Mouse (Mus musculus) midbrain, embryonic 16.5 days (tissue): ENCODE measurements at regions not wholly inside any gene's neighbourhood (a gene's known extent, or its start where the extent isn't known, plus 50 kb on each side); places are given as distances from the start of the nearest gene placed in this dataset.

Experiments
- ATAC-seq: fragments of 200-750 bp; cut with Nextera tagmentation; 2 replicates; pipeline ENCODE4 v1.8.0; 2017; ENCODE audit warnings: moderate TSS enrichment
- H3K27ac ChIP-seq: fragments of 300-500 bp; sonication (generic); 2 replicates; pipeline ENCODE4 v1.5.1; 2014; ENCODE audit warnings: mild to moderate bottlenecking, low read length, mixed read lengths
- H3K27me3 ChIP-seq: fragments of 300-500 bp; sonication (generic); 2 replicates; pipeline ENCODE4 v1.6.1; 2014; ENCODE audit warnings: low read depth, low read length, mixed read lengths; ENCODE audit not compliant: control insufficient read depth, insufficient read depth
- H3K36me3 ChIP-seq: fragments of 300-500 bp; sonication (generic); 2 replicates; pipeline ENCODE4 v1.6.1; 2014; ENCODE audit warnings: mild to moderate bottlenecking, low read length, moderate library complexity, mixed read lengths; ENCODE audit not compliant: control insufficient read depth, insufficient read depth
- H3K4me1 ChIP-seq: fragments of 300-500 bp; sonication (generic); 2 replicates; pipeline ENCODE4 v1.6.1; 2014; ENCODE audit warnings: mild to moderate bottlenecking, low read length, mixed read lengths; ENCODE audit not compliant: control insufficient read depth, insufficient read depth
- H3K4me2 ChIP-seq: fragments of 300-500 bp; sonication (generic); 2 replicates; pipeline ENCODE4 v1.6.1; 2014; ENCODE audit warnings: mild to moderate bottlenecking, low read length, mixed read lengths
- H3K4me3 ChIP-seq: fragments of 300-500 bp; sonication (generic); 2 replicates; pipeline ENCODE4 v1.5.1; 2014; ENCODE audit warnings: low read depth, mild to moderate bottlenecking, low read length, moderate library complexity, mixed read lengths
- H3K9ac ChIP-seq: fragments of 300-500 bp; sonication (generic); 2 replicates; pipeline ENCODE4 v1.6.1; 2014; ENCODE audit warnings: low read depth, low read length, mixed read lengths
- H3K9me3 ChIP-seq: fragments of 300-500 bp; sonication (generic); replicated peaks from 2 replicates; pipeline ENCODE4 v1.6.1; 2014; ENCODE audit warnings: mild to moderate bottlenecking, low read length, mixed read lengths; ENCODE audit not compliant: control insufficient read depth, poor library complexity, severe bottlenecking
- WGBS: fragments of 180-500 bp; shearing (Covaris S2); extraction: QIAGEN DNeasy Blood & Tissue Kit; methylation state at CpG from one replicate; pipeline ENCODE4 v1.1.7; 2014; 5-methylcytosine and 5-hydroxymethylcytosine counted together

- H3K9me3 ChIP-seq: no peaks in the 10 kb centered on the region
- H3K4me1 ChIP-seq: no peaks in the 10 kb centered on the region
- no peak for ATAC-seq
- H3K4me2 ChIP-seq: no peak overlapping the region
- WGBS: 93% methylated on average over 8 of the region's 8 CpGs
- H3K4me3 ChIP-seq: no peak overlapping the region
- H3K36me3 ChIP-seq: no peaks in the 10 kb centered on the region
- no peak overlapping the region for H3K9ac ChIP-seq
- H3K27me3 ChIP-seq: no peaks in the 10 kb centered on the region
- no peak overlapping the region for H3K27ac ChIP-seq
Observed at GRCm38 (mm10) chr3:41351091-41351685, 204.3 kb upstream of the Jade1 start.

- Histone ChIP-seq H3K4me1 (no peaks in the 10 kb centered on the region), H3K4me2 (no peak overlapping the region), H3K9me3 (no peaks in the 10 kb centered on the region), H3K4me3 (no peak overlapping the region), H3K27ac (no peak overlapping the region), H3K36me3 (no peaks in the 10 kb centered on the region), H3K27me3 (no peaks in the 10 kb centered on the region), H3K9ac (no peak overlapping the region)
- WGBS: 86% methylated on average over 3 of the region's 3 CpGs
- ATAC-seq: no peak
Observed at GRCm38 (mm10) chr3:41350331-41350730, 205.2 kb upstream of the Jade1 start.

- ATAC-seq: no peak
- no peak overlapping the region for H3K4me3 ChIP-seq
- WGBS: 73% methylated on average over 1 of the region's 1 CpGs
- H3K9me3 ChIP-seq: no peaks in the 10 kb centered on the region
- no peaks in the 10 kb centered on the region for H3K36me3 ChIP-seq
- H3K27ac ChIP-seq: no peak overlapping the region
- no peak overlapping the region for H3K4me2 ChIP-seq
- no peak overlapping the region for H3K9ac ChIP-seq
- H3K4me1 ChIP-seq: no peaks in the 10 kb centered on the region
- no peaks in the 10 kb centered on the region for H3K27me3 ChIP-seq
Observed at GRCm38 (mm10) chr3:41348795-41349194, 206.7 kb upstream of the Jade1 start.

DNA sequence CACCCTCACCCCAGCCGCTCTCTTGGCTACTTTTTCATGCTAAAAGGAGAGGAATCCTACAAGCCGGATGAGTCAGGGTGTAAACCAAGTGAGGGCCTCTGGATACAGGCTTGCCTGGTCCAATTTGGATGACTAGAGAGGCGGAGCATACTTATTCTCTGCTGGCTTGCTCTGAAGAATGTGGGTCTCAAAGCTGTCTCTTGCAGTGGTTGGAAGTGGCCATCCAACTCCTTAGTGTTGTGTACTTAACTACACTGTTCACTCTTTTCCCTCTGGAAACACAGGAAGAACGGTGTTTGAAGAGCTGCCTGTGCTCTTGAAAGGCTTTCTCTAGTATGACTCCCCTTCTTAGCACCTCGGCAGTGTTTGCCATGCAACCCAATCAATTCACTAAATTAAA lies 208.7 kb upstream of the Jade1 start:
- Histone ChIP-seq H3K4me3 (no peak overlapping the region), H3K9ac (no peak overlapping the region), H3K36me3 (no peaks in the 10 kb centered on the region), H3K4me1 (no peaks in the 10 kb centered on the region), H3K9me3 (no peaks in the 10 kb centered on the region), H3K27ac (no peak overlapping the region), H3K4me2 (no peak overlapping the region), H3K27me3 (no peaks in the 10 kb centered on the region)
- 59% methylated on average over 5 of the region's 5 CpGs for WGBS
- no peak for ATAC-seq

DNA sequence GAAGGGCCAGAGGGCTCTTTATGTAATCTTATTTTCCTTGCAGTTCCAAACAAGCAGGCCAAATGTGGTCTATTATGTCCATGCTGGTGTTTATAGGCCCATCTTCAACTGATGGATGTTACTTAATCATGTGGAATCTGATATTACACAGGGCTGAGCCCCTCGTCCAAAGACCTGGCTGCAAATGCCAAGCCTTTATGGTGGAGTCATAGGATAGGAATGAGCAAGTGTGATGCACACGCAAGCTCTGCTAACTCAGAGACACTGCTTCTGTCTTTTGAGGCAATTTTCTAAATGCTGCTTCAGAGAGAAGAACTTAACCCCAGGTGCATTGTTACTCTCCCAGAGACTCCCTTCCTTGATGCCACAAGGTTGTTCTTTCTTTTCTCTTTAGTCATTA lies 212.1 kb upstream of the Jade1 start:
- WGBS: 86% methylated on average over 2 of the region's 2 CpGs
- ATAC-seq: no peak
- Histone ChIP-seq H3K9ac (no peak overlapping the region), H3K4me3 (no peak overlapping the region), H3K4me2 (no peak overlapping the region), H3K27ac (no peak overlapping the region), H3K27me3 (no peaks in the 10 kb centered on the region), H3K4me1 (no peaks in the 10 kb centered on the region), H3K9me3 (no peaks in the 10 kb centered on the region), H3K36me3 (no peaks in the 10 kb centered on the region)

GRCm38 (mm10) chr3:41332481-41332880 lies 223.1 kb upstream of the Jade1 start:
- Histone ChIP-seq H3K4me2 (no peak overlapping the region), H3K9me3 (no peaks in the 10 kb centered on the region), H3K27me3 (no peaks in the 10 kb centered on the region), H3K27ac (no peak overlapping the region), H3K36me3 (no peaks in the 10 kb centered on the region), H3K9ac (no peak overlapping the region), H3K4me1 (no peaks in the 10 kb centered on the region; the same call in 1 of the 2 replicates), H3K4me3 (no peak overlapping the region)
- WGBS: 57% methylated on average over 7 of the region's 7 CpGs
- ATAC-seq: peak; percentile 71

DNA sequence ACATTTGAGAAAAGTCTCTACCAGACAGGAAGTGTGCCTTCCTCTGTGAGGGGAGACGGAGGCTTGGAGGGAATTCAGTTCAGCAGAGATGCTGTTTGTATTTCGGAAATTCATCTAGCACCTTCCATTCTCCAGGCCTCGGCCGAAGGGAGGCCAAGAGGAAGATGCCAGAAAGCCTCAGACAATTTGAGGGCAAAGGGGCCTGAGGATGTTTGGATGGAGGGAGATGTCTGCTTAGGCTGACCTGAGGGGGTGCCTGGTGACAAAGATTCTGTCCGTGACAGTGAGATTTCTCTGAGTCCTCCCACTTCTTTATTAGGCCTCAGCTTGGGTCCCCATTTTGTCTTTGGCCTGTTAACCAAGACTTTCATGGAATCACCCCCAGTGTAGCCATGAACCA lies 225.2 kb upstream of the Jade1 start:
- no peak for ATAC-seq
- Histone ChIP-seq H3K9me3 (no peaks in the 10 kb centered on the region), H3K4me1 (no peaks in the 10 kb centered on the region; the same call in 1 of the 2 replicates), H3K9ac (no peak overlapping the region), H3K27me3 (no peaks in the 10 kb centered on the region), H3K4me3 (no peak overlapping the region), H3K27ac (no peak overlapping the region), H3K4me2 (no peak overlapping the region), H3K36me3 (no peaks in the 10 kb centered on the region)
- WGBS: 82% methylated on average over 5 of the region's 5 CpGs

DNA sequence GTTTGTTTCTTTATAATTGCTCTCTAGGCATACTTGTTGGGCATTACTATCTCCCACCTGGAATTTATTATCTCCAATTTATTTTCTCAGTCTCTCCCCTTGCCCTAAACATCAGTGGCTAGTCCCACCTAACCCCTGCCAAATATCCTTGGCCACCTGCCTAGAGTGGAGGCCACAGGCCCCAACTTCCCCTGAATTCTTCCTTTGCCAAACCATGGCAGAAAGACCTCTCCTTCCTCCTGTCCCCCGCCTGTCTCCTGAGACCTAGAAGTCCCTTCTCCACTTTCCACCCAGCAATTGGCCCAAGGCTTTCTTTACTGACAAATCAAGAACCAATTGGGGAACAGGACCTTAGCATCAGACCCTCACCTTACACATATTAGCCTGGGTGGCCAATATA lies 226.7 kb upstream of the Jade1 start:
- no peak for ATAC-seq
- no peaks in the 10 kb centered on the region; the same call in 1 of the 2 replicates for H3K4me1 ChIP-seq
- WGBS: 80% methylated on average over 1 of the region's 1 CpGs
- H3K27ac ChIP-seq: no peak overlapping the region
- no peak overlapping the region for H3K4me2 ChIP-seq
- H3K36me3 ChIP-seq: no peaks in the 10 kb centered on the region
- H3K27me3 ChIP-seq: no peaks in the 10 kb centered on the region
- no peaks in the 10 kb centered on the region for H3K9me3 ChIP-seq
- no peak overlapping the region for H3K9ac ChIP-seq
- H3K4me3 ChIP-seq: no peak overlapping the region

GRCm38 (mm10) chr3:41326211-41327104 lies 229.1 kb upstream of the Jade1 start:
- no peaks in the 10 kb centered on the region for H3K27me3 ChIP-seq

More at GRCm38 (mm10) chr3:41326211-41327104, 229.1 kb upstream of the Jade1 start:
- H3K4me1 ChIP-seq: no peaks in the 10 kb centered on the region
- no peaks in the 10 kb centered on the region for H3K9me3 ChIP-seq
- no peak overlapping the region for H3K4me3 ChIP-seq
- no peak overlapping the region for H3K4me2 ChIP-seq
- ATAC-seq: no peak
- no peak overlapping the region for H3K27ac ChIP-seq
- no peak overlapping the region for H3K9ac ChIP-seq
- H3K36me3 ChIP-seq: no peaks in the 10 kb centered on the region
- WGBS: 85% methylated on average over 12 of the region's 12 CpGs
